Mouse (Mus musculus) spleen, adult 10 weeks (tissue): ENCODE data around the gene Cenph. TPM values are rescaled to one million over a fixed set of nuclear protein-coding genes. Genes with fewer than 3 reads are reported as not detected.

Source experiments
- polyA plus RNA-seq: library from polyadenylated mRNA; stranded (reverse); fragments of 350-450 nt; fragmentation: Illumina TruSeq; extraction: RNeasy Lipid Tissue Mini Kit (QIAGEN cat#74804); gene quantifications from one replicate; pipeline ENCODE4 v1.2.3, GENCODE M21; 2015; ENCODE audit warnings: low replicate concordance; ENCODE audit not compliant: insufficient read depth

The Cenph gene
- 8.2 TPM for polyA plus RNA-seq

DNA sequence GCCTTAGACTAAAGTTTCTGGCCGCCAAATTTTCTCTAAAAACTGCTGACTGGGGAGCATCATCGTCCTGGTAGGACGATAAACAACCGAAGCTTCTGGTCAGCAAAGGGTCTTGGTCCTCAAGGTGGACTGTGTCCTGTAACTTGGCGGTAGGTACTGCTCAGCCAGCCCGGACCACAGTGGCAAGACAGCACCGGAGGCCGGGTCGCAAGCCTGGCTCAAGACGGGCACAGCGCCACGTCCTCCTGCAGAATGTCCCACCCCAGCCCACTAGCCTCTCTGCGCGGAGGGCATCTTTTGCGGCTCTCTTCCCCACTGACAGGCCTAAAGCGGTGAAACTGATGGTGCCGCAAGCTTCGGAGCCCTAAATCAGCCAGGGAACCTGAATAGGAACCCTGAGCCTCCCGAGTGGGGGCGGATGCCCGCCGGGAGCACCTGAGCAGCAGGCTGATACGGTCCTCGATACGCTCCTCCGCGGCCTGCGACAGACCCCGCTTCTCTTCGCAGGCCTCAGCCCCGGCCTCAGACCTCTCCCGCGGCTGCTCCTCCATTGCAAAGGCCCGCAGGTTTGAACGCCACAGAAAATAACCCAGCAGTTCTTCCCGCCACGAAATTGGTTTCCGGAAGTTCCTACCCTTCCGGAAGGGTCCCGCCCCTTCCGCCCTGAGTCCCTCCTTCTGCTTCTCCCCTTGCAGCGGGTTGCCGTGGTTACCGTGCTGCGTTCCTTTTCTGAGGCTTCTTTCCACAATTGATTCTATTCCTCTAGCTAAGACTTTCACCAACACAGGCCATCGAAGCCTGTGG is at the start of gene Cenph:
Cenph (minus strand) TSS at position 648 of the 804 bp plus-strand sequence.

GRCm38 (mm10) chr13:100786414-100786867 is 10.7 kb upstream of the Cenph start, which contains the start of gene Ccnb1:
Gene Ccnb1 (minus strand): TSS chr13:100786570.

GRCm38 (mm10) chr13:100744036-100744744 is 31.5 kb downstream of the Cenph start, which contains the start of gene Mrps36:
Gene Mrps36 (minus strand): TSS chr13:100744659.

GRCm38 (mm10) chr13:100730861-100731176 is 44.9 kb downstream of the Cenph start, which contains the start of gene Cdk7:
Gene Cdk7 (minus strand): TSS chr13:100730939.

Other genes with a start within 250 kb of the Cenph start
- gene Ocln, start 223.2 kb downstream of the Cenph start, polyA plus RNA-seq = 0.15 TPM
- 7.9 TPM for gene Marveld2, start 158.9 kb downstream of the Cenph start, polyA plus RNA-seq
- gene Ak6, start 124.9 kb downstream of the Cenph start, polyA plus RNA-seq = 157 TPM
- 34.2 TPM for gene Rad17, start 124.8 kb downstream of the Cenph start, polyA plus RNA-seq
- 9.8 TPM for gene Taf9, start 124.3 kb downstream of the Cenph start, polyA plus RNA-seq
- 22.3 TPM for gene Ccdc125, start 106.2 kb downstream of the Cenph start, polyA plus RNA-seq
- 43.5 TPM for gene Cdk7, start 45.0 kb downstream of the Cenph start, polyA plus RNA-seq
- 59.7 TPM for gene Mrps36, start 31.2 kb downstream of the Cenph start, polyA plus RNA-seq
- gene Ccnb1, start 10.7 kb upstream of the Cenph start, polyA plus RNA-seq = 24.0 TPM
- gene Slc30a5, start 57.5 kb upstream of the Cenph start, polyA plus RNA-seq = 96.8 TPM